Mouse (Mus musculus) ES-Bruce4 (cell line): Measurements from ENCODE around the gene Pate4.

Experiments used
- CTCF ChIP-seq: IDR thresholded peaks from one replicate; pipeline ENCODE4 v1.8.1; 2011; ENCODE audit warnings: low read depth, low read length
- EP300 ChIP-seq: IDR thresholded peaks from 2 replicates; pipeline ENCODE4 v1.6.1; 2011; ENCODE audit warnings: low read depth, low read length; ENCODE audit not compliant: insufficient read depth
- POLR2A ChIP-seq: IDR thresholded peaks from one replicate; pipeline ENCODE4 v1.8.1; 2011; ENCODE audit warnings: low read length; ENCODE audit not compliant: insufficient read depth

DNA sequence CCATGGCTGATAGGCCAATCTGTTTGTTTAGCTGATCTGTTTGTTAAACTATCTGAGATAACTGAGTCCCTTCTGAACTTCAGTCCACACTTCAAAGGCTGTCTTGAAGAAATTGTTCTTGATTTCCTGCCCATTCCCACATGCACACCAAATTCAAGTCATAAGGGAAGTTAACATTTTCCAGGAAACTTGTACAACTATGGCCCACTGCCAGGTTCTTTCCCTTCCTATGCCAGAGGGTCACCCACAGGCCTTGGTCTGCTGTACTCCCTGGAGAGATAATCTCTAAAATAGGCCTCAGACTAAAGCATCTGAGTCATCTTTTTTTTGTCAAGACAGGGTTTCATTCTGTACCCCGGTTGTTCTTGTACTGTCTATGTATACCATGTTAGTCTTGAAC, 21.2 kb upstream of the Pate4 start:
- TF ChIP-seq CTCF: no peak
- no peak for TF ChIP-seq POLR2A
- TF ChIP-seq EP300: no peak
